Mouse (Mus musculus): ENCODE results near the gene Yipf1. TPM values are rescaled to one million over a fixed set of nuclear protein-coding genes. Genes with fewer than 3 reads are reported as not detected.
A peak's percentile ranks its signal among the peaks of the same experiment; 100 is the strongest.

Gene Yipf1
- total RNA-seq (2014; rRNA removed) (69.3 and 72.1 TPM in 2 replicates), polyA plus RNA-seq (2015; fragmentation: Nextera tagmentation; extraction: Ambion mirVana) (69.1 and 69.4 TPM in 2 replicates)

DNA sequence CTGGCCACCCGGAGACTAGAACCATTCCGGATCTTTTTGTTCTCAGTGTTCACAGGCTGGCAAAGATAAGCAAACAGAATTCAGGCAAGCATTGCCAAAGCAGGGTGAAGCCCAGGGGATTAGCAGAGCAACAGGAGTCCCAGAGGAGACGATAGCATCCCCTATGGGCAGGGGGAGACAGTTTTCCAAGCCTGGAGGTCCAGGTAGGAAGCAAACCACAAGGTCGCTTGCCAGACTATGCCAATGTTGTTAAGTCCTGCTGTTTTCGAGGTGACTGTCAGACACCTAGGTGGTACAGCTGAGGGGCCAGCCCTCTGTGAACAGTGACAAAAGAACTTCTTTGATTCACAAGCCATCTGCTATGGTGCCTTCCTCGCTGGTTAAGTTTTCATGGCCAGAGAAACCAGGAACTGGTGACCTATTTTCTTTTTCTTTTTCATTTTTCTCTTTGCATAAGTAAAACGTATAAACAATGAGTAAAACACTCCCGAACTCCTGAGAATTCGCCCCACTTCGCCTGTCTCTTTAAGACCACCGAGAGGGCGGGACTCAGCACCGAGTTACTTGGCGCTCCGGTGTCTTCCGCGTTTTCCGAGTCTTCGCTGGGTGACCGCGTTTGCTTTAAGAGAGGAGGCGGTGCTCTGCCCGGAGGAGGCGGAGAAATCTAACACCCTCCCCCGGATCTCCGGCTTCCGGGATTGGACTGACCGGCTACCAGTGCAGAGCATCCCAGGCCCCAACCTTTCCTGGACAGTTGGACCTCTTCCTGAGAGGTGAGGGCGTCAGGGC lies at the start of gene Yipf1:
Gene Yipf1 (plus strand): TSS at position 674 of the 789 bp plus-strand sequence.
- H3K9me3 ChIP-seq (ENCODE audit: low read length) = no peaks in the 10 kb centered on the region
- WGBS = 1% methylated on average over 29 of the region's 29 CpGs
- peak within 1 kb of the TSS; percentile 54; the same call in 1 of the 2 replicates for H3K27ac ChIP-seq

GRCm38 (mm10) chr4:107273683-107274082 lies 40.5 kb upstream of the Yipf1 start:
- Histone ChIP-seq H3K4me2 (ENCODE audit: low read depth, low read length) (no peak overlapping the region), H3K4me3 (ENCODE audit: low read length) (no peak overlapping the region), H3K9ac (replicated peaks; ENCODE audit: low read length) (no peak overlapping the region), H3K27me3 (ENCODE audit: insufficient read depth, low read length) (no peaks in the 10 kb centered on the region), H3K4me1 (ENCODE audit: insufficient read depth, low read length) (no peaks in the 10 kb centered on the region), H3K9me3 (ENCODE audit: low read length) (no peaks in the 10 kb centered on the region), H3K36me3 (ENCODE audit: insufficient read depth, low read length) (peaks cover 11% of the 10 kb centered on the region; the same call in 1 of the 2 replicates), H3K27ac (no peak overlapping the region)
- ATAC-seq (no peak), DNase-seq (ENCODE audit: low spot score) (no peak)
- 81% methylated on average over 4 of the region's 4 CpGs for WGBS
- no peak for TF ChIP-seq CTCF (IDR thresholded peaks at IDR 0.05; ENCODE audit: low read depth)

More for the DNA sequence above, at the start of gene Yipf1:
- TF ChIP-seq CTCF (IDR thresholded peaks at IDR 0.05; ENCODE audit: low read depth) = peak; percentile 25; the same call in 1 of the 2 replicates
- Histone ChIP-seq H3K4me2 (ENCODE audit: low read depth, low read length) (peak within 1 kb of the TSS; percentile 73), H3K36me3 (ENCODE audit: insufficient read depth, low read length) (no peaks in the 10 kb centered on the region; the same call in 1 of the 2 replicates), H3K9ac (replicated peaks; ENCODE audit: low read length) (peak within 1 kb of the TSS; percentile 58), H3K27me3 (ENCODE audit: insufficient read depth, low read length) (no peaks in the 10 kb centered on the region), H3K4me1 (ENCODE audit: insufficient read depth, low read length) (0 out of 2 replicates have a peak, but pooled peaks cover 4% of the 10 kb centered on the region), H3K4me3 (ENCODE audit: low read length) (peak within 1 kb of the TSS; percentile 47)
- peak; percentile 95 for DNase-seq (ENCODE audit: low spot score)
- peak; percentile 95 for ATAC-seq

- no peak overlapping the region for H3K9ac ChIP-seq (replicated peaks; ENCODE audit: low read length)
- no peak overlapping the region for H3K4me3 ChIP-seq (ENCODE audit: low read length)
- no peak for ATAC-seq
Measured at GRCm38 (mm10) chr4:107274511-107274910, 39.7 kb upstream of the Yipf1 start.

GRCm38 (mm10) chr4:107278188-107278707 lies 35.9 kb upstream of the Yipf1 start:
- Histone ChIP-seq H3K27me3 (ENCODE audit: insufficient read depth, low read length) (no peaks in the 10 kb centered on the region), H3K9ac (replicated peaks; ENCODE audit: low read length) (no peak overlapping the region), H3K4me2 (ENCODE audit: low read depth, low read length) (no peak overlapping the region), H3K27ac (peak overlapping the region; percentile 42; the same call in 1 of the 2 replicates), H3K9me3 (ENCODE audit: low read length) (no peaks in the 10 kb centered on the region), H3K36me3 (ENCODE audit: insufficient read depth, low read length) (peaks cover 24% of the 10 kb centered on the region; the same call in 1 of the 2 replicates), H3K4me3 (ENCODE audit: low read length) (no peak overlapping the region), H3K4me1 (ENCODE audit: insufficient read depth, low read length) (no peaks in the 10 kb centered on the region)
- WGBS = 10% methylated on average over 8 of the region's 8 CpGs
- TF ChIP-seq CTCF (IDR thresholded peaks at IDR 0.05; ENCODE audit: low read depth) = no peak
- DNase-seq (ENCODE audit: low spot score) = peak; percentile 65
- ATAC-seq = peak; percentile 79

More at GRCm38 (mm10) chr4:107274511-107274910, 39.7 kb upstream of the Yipf1 start:
- 83% methylated on average over 5 of the region's 5 CpGs for WGBS
- Histone ChIP-seq H3K4me1 (ENCODE audit: insufficient read depth, low read length) (no peaks in the 10 kb centered on the region), H3K27ac (no peak overlapping the region), H3K36me3 (ENCODE audit: insufficient read depth, low read length) (peaks cover 11% of the 10 kb centered on the region; the same call in 1 of the 2 replicates), H3K4me2 (ENCODE audit: low read depth, low read length) (no peak overlapping the region), H3K9me3 (ENCODE audit: low read length) (no peaks in the 10 kb centered on the region), H3K27me3 (ENCODE audit: insufficient read depth, low read length) (no peaks in the 10 kb centered on the region)
- TF ChIP-seq CTCF (IDR thresholded peaks at IDR 0.05; ENCODE audit: low read depth) = no peak
- no peak for DNase-seq (ENCODE audit: low spot score)

DNA sequence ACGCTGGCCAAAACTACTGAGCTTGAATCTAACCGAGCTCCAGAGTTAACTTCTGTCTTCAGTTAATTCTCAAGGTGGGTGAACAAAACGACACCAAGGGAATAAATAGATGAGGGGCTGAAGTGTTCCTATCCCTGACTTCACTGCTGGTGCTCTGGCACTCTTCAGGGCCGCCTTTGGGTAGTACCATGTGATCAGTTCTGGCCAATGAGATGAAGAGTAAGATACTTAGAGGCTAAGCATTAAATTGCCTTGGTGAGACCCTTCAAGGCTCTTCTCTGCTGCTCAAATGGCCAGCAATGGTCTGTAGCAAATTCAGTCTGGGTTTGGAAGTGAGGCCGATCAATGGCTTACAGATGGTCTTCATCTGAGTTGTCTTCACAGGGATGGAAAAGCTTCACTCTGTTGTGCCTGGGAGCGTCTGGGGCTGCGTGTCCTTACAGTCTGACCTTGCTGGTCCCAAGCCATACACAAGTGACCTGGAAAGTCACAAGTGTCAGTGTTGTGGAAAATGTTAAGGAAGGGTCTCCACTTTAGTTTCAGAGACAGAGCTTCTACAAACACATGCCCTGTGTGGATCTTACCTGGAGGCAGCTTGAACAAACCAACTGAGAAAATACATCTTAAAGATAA lies 33.2 kb upstream of the Yipf1 start:
- no peak for DNase-seq (ENCODE audit: low spot score)
- no peak overlapping the region for H3K27ac ChIP-seq
- ATAC-seq = no peak
- H3K4me2 ChIP-seq (ENCODE audit: low read depth, low read length) = no peak overlapping the region
- 84% methylated on average over 7 of the region's 7 CpGs for WGBS
- no peaks in the 10 kb centered on the region for H3K27me3 ChIP-seq (ENCODE audit: insufficient read depth, low read length)
- peaks cover 13% of the 10 kb centered on the region; the same call in 1 of the 2 replicates for H3K36me3 ChIP-seq (ENCODE audit: insufficient read depth, low read length)
- H3K9me3 ChIP-seq (ENCODE audit: low read length) = no peaks in the 10 kb centered on the region
- H3K9ac ChIP-seq (replicated peaks; ENCODE audit: low read length) = no peak overlapping the region
- H3K4me1 ChIP-seq (ENCODE audit: insufficient read depth, low read length) = no peaks in the 10 kb centered on the region
- no peak for TF ChIP-seq CTCF (IDR thresholded peaks at IDR 0.05; ENCODE audit: low read depth)
- no peak overlapping the region for H3K4me3 ChIP-seq (ENCODE audit: low read length)

DNA sequence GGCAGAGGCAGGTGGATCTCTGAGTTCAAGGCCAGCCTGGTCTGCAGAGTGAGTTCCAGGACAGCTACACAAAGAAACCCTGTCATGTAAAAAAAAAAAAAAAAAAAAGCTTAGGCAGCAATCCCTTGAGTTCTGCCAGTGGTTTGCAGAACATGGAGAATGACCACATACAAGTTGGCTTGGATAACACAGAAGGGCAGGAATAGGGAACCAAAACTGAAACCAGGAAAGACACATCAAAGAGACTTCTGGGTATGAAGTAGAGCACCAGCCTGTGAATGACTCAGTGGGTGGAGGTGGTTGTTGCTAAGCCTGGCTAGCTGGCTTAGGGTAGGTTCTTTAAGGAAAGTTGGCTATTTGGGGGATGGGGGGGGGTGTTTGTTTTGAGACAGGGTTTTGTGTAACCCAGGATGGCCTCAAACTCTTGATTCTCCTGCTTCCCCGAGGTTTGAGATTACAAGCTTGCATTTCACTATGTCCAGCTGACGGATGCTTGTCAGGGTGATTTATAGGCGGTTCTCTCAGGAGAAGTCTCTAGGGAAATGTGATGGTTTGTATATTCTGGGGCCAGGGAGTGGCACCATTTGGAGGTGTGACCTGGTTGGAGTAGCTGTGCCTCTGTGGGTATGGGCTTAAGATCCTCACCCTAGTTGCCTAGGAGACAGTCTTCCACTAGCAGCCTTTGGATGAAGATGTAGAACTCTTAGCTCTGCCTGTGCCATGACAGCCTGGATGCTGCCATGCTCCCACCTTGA lies 28.5 kb upstream of the Yipf1 start:
- Histone ChIP-seq H3K4me1 (ENCODE audit: insufficient read depth, low read length) (no peaks in the 10 kb centered on the region), H3K27ac (no peak overlapping the region), H3K9ac (replicated peaks; ENCODE audit: low read length) (no peak overlapping the region), H3K4me2 (ENCODE audit: low read depth, low read length) (no peak overlapping the region), H3K4me3 (ENCODE audit: low read length) (no peak overlapping the region), H3K36me3 (ENCODE audit: insufficient read depth, low read length) (peaks cover 4% of the 10 kb centered on the region; the same call in 1 of the 2 replicates), H3K27me3 (ENCODE audit: insufficient read depth, low read length) (no peaks in the 10 kb centered on the region), H3K9me3 (ENCODE audit: low read length) (no peaks in the 10 kb centered on the region)
- TF ChIP-seq CTCF (IDR thresholded peaks at IDR 0.05; ENCODE audit: low read depth) = no peak
- DNase-seq (ENCODE audit: low spot score) (no peak), ATAC-seq (no peak)
- 80% methylated on average over 3 of the region's 3 CpGs for WGBS
